Mouse (Mus musculus) gastrocnemius, postnatal 10 days (tissue): ENCODE results near the gene Hrh3. TPM values are rescaled to one million over a fixed set of nuclear protein-coding genes. Genes with fewer than 3 reads are reported as not detected.

Experiments
- DNase-seq: peaks from one replicate; pipeline ENCODE4 v3.0.0; 2021; ENCODE audit warnings: mixed read lengths
- long read RNA-seq, 2 experiments: library from polyadenylated mRNA; stranded (forward); transcript quantifications; one replicate each; pipeline ENCODE4 v2.0.0; 2021
- total RNA-seq, 2 experiments: library from RNA; stranded (reverse); gene quantifications; 2 replicates each; pipeline ENCODE4 v1.2.3; 2021

Hrh3 gene
- total RNA-seq: under 1 TPM; 0.29 to 0.42 TPM
- long read RNA-seq, experiment 1, partial matches to known transcripts: 0 of 3 reads
- long read RNA-seq, experiment 1, other reads (novel, unspliced or antisense): 0 of 3 reads
- long read RNA-seq, experiment 2, partial matches to known transcripts: 0 of 1 reads
- long read RNA-seq, experiment 2, other reads (novel, unspliced or antisense): 0 of 1 reads

DNA sequence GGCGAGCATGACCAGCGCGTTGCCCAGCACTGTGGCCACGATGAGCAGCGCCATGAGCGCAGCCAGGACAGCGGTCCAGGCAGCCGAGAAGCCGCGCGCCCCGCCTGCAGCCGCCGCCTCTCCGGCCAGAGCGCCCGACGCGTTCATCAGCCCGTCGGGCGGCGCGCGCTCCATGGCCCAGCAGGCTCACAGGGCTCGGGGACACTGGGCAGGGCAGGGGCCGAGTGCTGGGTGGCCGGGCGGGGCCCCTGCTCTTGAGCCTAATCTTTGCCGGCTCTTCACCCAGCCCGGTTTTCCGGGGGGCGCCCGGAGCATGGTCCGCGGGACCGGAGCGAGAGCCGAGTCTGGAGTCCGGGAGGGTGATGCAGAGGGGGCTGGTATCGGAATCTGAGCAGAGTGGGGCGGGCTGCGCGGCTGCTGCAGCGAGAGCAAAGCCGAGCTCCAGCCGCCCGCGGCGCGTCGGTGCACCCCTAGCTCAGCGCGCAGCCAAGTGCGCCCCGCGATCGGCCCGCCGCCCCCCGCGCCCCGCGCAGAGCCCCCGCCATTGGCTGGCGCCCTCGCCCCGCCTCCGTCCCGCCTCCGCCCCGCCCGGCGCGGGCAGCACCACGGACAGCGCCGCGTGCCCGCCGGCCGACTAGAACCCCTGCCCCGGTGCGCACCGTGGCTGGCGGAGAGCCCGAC is at the start of gene Hrh3:
TSS of gene Hrh3 (minus strand) at position 511 of the 681 bp plus-strand sequence.
- DNase-seq: peak; percentile 81

DNA sequence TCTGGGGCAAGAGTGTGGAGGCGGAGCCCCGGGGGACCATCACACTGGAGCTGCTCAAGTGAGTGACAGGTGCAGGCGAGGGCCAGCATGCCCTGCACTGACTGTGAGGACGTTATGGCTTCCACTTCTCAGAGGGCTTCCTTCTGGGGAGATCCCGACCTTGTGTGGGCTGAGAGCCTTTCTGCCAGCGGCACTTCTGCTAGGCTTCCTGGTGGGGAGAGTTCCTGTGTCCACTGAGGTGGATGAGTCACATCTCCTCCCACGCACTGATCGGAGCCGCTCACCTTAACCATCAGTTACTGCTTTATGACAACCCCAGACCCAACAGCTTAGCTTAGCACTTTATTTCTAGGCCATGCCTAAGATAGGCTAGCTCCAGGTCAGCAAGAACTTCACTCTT is 44.3 kb upstream of the Hrh3 start:
- no peak for DNase-seq

DNA sequence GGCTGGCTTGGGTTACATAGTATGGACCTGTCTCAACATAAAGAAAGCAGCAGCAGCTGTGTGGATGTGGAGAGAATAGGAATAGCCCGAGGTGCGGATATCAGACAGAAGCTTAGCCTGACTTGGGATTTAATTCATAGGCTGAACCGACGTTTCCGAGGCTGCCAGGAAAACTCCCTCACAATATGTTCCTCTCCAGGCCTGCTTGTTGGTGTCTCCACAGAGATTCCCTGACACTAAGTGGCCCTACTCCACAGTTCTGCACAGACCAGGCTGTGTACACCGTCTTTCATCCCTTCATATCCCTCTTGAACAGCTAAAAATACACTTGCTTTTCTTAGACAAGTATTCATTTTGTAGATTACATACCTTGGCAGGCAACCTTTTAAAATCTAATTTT is 43.1 kb upstream of the Hrh3 start:
- DNase-seq: no peak

DNA sequence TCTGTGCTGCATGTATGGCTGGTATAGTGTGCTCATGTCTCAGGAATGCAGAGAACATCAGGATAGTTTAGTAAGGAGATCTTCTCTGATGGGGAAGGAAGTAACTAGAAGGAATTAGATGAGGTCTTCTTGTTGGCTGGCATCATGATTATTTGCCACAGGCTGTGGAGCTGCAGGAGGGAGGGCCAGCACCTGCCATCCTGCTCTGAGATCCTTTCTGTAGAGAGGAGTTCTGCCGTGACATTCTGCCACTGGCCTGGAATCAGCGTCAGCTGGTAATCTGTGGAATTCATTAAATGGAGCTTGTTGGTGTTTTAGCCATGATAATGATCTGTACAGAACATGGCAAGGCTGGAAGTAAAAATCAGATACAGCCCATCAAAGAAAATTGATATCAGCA is 41.8 kb upstream of the Hrh3 start:
- DNase-seq: no peak

DNA sequence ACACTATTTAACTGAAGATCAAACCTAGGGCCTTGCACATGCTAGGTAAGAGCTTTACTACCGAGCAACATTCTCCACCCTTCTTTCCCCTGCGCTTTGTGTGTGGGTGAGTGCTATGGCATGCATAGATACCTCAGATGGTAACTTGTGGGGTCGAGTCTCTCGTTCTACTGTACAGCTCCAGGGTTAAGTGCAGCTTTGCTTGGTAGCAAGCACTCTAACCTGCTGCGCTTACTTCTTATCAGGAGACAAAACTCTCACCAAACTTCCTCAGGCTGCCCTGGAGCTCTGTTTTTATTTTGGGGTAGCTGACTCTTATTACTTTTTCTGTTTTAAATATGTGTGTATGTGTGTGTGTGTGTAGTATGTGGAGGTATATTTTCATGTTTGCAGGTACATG is 31.1 kb upstream of the Hrh3 start:
- DNase-seq: no peak

DNA sequence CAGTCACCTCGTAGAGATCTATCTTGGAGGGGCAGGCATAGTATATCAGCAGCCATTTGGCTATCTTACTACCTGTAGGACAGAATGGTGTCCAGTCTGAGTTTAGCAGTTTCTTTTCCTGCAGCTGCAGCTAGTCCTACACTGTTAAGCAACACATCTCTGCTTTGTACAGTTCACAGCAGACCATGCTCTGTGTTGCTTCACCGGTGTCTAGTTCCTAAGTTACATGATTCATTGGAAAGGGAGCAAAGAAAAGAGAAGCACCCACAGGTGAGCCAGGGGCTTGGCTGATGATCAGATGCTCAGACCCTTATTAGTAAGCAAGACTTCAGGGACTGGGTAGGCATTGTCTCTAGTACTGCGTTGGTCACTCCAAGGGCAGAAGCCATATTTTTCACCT is 29.6 kb upstream of the Hrh3 start:
- no peak for DNase-seq

DNA sequence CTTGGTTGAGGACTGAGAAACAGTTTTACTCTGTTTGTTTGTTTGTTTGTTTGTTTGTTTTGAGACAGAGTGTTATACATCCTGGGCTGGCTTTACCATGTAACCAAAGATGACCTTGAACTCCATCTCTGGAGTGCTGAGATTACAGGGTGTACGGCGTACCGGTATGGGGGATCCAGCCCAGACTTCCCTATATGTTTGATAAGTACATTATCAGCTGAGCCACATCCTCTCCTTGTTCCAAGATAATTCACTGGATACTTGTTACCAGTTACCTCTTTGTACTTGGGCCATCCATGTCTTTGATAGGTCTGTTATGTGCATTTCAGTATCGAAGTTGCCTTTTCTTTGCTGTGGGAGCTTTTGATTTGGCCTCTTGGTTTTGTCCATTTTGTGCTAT is 28.9 kb upstream of the Hrh3 start:
- DNase-seq: no peak

DNA sequence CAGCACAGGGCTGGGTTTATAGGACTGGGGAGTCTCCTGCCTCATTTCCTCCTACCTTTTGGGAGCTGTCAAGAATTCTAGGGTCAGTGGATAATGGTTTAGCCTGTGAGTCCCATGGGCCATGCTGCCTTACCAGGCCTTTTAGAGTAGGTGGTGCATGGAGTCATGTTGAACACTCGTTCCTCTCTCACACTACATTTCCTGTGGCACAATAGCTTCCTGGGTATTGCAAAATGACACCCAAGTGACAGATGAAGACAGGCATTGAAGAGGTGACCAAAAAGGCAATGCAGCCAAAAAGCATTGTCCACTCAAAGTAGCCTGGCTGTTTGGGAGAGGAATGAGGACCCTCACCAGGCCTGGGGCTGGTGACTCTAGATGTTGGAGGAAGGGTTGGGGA is 23.4 kb upstream of the Hrh3 start:
- no peak for DNase-seq

DNA sequence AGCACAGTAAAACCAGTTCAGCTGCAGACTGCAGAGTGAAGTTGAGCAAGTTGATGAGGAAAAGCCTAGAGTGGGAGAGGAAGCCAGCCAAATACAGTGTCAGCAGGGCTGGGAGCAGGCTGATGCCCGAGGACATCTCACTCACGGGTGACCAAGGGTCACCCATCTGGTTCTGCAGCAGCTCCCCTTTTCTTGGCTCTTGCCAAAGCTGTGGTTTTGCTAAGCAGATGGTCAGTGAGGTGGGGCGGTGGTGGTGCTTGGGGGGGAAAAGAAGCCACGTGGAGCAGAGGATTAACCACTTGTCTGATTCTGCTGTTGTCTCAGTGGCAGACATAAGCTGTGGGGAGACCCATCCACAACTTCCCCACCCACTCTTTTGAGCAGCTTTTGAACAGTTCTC is 21.9 kb upstream of the Hrh3 start:
- peak; percentile 40 for DNase-seq

DNA sequence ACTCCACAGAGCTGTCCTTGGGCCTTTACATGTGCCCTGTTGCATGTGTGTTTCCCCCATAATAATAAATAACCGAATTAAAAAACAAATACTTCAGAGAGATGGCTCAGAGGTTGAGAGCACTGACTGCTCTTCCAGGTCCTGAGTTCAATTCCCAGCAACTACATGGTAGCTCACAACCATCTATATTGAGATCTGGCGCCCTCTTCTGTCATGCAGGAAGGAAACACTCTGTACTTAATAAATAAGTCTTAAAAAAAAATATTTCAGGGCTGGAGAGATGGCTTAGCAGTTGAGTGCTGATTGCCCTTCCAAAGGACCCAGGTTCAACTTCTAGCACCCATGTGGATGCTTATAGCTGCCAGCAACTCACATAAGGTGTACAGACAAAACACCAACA is 19.9 kb upstream of the Hrh3 start:
- no peak for DNase-seq

DNA sequence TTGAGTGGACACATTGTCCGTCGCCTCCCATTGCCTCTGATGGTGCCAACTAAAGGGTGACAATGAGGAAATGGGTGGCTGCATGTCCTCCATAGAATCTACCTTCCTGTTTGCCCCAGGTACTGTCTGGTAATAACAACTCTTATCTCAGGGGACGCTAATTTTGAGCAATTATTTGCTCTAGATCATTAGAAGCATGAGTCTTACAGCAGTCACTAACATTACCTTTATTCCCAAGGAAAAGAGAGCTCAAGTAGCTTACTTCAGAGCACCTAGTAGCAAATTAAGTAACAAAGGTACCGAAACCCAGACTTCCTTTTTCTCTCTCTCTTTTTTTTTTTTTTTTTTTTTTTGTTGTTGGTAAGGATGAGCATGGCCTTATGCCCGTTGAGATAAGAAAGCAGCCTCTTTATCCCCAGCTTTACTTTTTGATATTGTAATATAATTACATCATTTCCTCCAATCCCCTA is 16.0 kb upstream of the Hrh3 start:
- DNase-seq: no peak

DNA sequence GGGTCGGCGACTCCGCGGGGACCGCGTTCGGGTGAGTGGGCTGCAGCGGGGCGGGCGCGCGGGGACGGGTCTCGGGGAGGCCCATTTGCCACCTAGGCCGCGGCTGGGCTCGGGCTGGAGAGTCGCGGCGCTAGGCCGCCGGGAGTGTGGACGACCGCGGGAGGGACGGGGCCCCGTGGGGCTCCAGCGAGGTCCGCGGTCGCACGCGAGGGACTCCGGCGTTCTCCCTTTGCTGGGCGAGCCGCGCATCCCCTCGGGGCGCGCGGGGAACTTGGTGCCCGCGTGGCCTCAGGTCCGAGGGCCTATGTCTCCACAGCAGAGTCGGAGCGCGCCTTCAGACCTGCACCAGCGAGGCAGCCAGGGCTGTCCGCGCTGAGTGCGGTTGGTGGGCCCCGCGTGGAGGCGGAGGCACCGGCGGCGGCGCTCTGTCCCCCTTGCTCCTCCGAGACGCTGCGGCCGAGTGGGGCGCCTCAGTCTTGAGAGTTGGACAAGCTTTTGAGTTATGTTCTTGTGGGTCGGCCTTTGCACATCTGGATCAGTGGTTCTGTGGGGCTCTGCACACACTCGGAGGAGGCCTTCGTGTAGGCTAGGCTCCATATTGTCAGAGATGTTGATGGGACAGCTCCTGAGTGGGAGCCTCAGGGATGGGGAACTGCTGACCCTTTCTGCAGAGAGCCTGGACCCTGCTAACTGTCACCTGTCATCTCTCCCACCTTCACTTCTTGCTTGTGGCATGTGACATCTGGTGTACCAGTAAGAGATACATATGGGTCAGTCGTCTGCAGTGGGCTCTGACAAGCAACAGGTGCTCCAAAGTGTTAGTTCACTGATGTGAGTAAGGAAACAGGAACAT is 15.4 kb upstream of the Hrh3 start:
- peak; percentile 3 for DNase-seq

DNA sequence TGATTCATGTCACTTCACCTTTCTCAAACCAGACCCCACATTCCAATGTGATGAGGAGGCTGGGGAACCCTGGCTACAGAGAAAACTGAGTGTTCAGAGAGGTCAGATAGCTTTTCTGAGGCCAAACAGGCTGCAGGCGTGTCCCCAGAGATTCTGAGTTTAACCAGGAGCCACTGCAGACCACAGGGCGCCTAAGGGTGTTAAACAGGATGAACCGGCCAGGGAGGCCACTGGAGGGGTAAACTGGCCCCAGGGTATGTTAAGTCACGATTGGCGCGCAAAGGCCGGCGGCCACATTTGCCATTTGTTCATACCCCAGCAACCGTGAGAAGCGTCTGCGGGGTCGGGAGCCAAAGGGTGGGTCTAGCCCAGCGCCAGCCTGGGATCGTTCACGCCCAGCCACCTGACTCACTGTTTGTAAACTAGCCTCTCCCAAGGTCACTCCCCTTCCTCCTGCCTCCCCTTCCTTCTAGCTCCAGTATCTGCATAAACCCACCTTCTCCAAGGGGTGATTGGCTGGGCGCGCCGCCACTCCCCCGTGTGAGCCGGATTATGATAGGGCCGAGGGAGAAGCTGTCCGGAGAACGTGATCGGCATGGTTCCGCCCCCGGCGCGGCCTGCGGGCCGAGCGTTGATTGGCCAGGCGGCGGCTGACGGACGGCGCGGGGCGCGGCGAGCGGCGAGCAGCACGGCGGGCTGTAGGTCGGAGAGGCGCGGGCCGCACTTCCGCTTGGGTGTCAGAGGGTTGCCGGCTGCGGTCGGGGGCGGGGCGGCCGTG is 14.6 kb upstream of the Hrh3 start, which contains the start of gene Osbpl2:
TSS of gene Osbpl2 (plus strand) at position 646 of the 778 bp plus-strand sequence.
- DNase-seq: peak; percentile 99

DNA sequence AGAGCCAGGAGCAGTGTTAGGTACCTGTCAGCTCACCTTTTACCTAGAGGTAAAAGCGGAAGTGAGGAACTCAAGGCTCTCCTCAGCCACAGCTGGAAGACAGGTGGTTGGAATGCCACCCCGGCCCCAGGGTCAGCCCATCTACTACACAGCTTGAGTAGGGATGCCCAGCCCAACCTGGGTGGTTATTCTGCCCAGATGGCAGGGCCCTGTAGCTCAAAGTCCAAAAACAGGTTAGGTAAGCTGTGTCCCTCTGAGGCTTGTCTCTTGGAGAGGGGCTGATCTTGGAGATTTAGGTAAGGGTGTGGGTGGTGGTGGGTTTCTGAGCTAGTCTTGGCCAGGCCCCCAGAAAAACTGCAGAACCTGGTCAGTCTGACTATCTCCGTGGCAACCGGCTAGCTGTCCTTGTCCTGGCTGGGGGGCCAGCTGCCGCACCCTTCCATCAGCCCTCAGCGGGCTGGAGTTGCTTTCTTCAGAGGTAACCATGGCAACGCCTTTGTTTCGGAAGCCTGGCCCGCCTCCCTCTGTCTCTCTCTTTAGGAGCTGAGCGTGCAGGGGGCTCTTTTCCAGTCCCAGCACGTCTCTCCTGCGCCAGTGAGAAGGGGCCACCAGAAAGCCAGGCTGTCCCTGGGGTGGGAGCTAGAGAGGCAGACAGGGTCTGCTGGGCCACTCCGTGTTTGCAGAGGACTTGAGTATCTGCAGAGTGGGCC is 13.4 kb upstream of the Hrh3 start:
- no peak for DNase-seq

DNA sequence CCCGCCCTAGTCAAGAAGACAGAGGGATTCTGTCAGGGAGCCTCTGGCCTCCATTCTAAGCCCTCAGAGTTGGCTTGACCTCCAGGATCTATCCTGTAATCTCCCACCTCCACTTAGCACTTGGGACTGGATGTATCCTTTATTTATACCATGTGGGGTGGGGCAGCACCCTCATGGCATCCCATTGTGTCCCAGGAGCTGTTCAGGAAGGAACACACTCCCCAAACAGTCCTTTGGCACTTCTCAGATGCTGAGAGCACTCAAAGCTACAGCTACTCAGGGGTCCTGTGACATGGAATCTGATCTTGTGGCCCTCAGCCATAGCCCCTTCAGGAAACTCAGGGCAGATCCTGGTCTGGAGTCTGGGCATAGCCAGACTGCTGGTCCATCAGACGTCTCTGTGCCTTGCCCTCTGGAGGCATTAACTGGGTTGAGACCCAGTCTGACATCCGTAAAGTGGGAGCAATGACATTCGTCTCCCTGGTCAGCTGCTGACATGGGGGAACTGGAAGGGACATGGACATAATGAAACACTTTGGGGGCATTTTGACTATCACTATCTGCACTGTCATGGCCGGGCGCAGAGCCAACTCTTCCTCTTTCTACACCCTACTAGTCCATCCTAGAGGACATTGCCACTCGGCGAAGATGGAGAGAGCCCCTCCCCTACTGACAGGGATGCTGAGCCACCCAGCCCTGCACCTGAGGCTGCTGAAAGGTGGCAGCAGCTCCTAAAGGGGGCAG is 12.6 kb upstream of the Hrh3 start:
- DNase-seq: no peak

DNA sequence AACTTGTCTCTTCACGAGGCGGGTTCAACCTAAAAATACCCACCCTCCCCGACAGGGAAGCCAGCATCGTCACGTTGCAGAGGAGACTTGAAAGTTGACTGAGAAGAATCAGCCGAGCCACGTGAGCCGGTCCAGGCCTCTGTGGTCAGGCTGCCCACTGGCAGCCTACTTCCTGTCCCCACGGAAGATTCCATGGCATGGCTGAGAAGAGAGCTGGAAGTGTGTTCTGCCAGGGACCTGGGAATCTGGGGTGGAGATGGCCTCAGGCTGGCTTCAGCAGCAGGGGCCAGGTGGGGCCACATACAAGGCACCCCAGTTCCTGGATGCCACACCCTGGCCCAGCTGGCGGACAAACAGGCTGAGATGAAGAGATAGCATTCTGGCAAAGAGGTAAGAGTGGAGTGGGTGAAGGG is 11.8 kb upstream of the Hrh3 start:
- no peak for DNase-seq

DNA sequence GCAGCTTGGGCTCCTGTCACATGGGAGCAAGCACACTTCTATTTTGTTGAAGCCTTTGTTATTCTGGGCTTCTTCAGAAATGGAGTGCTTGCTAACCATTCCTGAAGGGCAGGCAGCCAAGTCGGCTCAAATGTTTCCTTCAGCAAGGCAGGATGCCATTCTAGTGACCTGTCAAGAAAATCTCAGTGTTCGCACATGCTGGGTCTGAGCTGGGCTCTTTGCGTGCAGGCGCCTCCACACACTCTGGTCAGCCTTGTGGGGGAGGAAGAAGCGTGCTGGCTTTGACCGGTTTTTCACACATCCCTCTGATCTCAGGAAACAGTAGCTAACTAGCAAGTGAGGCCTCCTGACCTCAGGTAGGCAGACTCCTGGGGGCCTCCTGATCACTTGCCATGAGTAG is 11.0 kb upstream of the Hrh3 start:
- peak; percentile 45 for DNase-seq

DNA sequence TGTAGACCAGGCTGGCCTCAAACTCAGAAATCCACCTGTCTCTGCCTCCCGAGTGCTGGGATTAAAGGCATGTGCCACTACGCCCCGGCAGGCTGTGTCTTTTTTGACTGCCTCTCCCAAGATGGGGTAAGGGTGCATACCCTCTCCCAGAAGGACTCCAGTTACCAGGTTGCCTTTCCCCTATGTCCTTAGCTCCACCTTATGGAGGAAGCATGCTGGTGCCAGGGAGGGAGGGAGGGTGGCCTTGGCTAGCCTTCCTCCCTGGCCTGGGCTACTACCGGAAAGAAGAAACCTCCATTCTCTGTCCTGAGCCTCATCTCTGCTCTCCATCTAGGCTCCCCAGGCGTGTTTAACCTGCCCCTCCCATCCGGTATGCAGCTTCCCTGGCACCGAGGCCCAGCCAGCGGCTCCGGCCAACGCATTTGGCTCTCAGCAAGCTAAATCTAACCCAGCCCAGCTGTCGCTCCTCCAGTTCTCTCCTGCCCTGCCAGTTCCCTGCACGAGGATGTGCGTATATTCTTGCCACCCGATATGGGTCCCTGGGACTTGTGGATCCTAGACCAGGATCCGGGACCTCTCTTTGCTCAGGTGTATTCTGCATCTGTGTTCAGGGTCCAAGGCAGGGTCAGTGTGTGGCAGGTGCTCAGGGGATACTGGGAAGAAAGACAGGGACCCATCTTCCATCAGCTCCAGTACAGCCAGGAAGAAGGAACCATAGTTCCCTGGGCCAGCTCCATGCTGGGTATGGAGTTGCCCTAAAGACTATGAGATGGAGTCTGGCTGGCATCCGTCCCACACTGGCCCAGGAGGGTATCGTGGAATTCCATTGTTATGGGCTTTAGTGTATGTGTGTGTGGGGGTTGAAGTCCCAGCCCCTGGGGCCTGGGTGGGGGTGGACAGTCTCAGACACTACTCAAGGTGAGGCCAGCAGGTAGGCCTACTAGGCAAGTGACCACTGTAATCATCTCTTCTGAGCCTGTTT is 9.9 kb upstream of the Hrh3 start:
- DNase-seq: peak; percentile 83

DNA sequence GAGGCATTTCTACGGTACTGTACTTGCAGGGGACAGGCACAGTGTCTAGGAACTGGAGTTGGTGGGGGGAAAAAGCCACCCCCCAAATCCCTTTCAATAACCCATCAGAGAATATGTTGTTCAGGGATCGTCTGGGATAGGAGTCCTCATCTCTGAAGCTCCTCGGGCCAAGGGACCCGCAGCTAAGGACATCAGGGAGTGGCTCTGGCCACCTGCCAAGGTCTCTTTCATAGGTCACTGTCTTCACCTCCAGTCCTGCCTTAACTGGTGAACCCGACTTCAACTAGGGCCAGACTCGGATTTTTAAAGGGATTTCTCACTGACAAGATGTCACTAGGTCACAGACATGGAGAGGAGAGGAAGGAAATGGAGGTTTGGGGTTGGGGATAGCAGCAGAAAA is 4.0 kb upstream of the Hrh3 start:
- DNase-seq: no peak

DNA sequence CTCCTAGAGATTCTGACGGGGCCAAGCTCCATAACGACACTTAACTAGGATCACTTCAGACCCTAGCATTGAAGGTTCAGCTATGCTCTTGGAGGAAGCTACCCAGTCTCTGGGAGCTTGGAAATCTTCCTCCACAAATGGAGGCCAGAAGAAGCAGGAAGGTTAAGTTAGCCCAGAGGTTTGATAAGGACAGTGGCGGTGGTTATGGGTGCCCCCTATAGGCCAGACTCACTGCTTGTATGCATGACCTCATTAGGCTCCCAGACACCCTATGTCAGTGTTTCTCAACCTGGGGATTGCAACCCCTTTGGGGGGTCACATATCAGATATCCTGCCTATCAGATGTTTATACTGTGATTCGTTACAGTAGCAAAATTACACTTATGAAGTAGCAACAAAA is 2.8 kb upstream of the Hrh3 start:
- no peak for DNase-seq
